Mouse (Mus musculus) layer of hippocampus, adult 9-11 months (tissue): ENCODE measurements around the gene 1110059E24Rik.
"Not testable (repeated sequence)": the region's sequence is repeated elsewhere in the genome, so short reads cannot be mapped to it uniquely, and the experiment has no call there.

Experiments
- DNase-seq: peaks from one replicate; pipeline ENCODE4 v3.0.0; 2022

The 1110059E24Rik gene

GRCm38 (mm10) chr19:21624148-21624535 is 28.6 kb downstream of the 1110059E24Rik start:
- DNase-seq: no peak

DNA sequence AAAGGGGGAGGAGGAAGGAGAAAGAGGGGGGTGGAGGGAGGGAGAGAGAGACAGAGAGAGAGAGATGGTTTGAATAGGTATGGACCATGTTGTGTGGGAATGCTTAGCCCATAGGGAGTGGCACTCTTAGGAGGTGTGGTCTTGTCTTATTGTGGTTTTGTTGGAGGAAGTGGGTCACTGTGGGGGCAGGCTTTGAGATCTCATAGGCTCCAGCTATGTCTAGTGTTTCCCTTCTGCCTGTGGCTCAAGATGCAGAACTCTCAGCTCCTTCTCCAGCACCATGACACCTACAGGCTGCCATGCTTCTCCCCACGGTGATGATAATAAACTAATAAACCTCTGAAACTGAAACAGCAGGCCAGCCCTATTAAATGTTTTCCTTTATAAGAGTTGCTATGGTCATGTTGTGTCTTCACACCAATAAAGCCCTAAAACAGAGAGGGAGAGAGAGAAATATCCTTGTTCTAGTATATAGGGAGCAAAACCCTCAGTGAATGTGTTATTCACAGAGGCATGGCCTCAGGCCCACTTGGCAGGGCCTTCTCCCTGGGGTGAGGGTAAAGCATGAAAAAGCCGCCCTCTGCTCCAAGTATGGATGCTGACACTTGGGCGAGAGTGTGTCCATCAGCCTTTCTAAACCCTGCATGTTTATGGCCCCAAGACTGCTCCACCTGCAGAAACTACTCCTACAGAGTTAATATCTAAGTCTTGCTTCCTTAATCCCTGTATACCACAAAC is 29.2 kb downstream of the 1110059E24Rik start:
- DNase-seq: peak; percentile 25

- DNase-seq: no peak
These were observed 37.0 kb downstream of the 1110059E24Rik start for GRCm38 (mm10) chr19:21615801-21616200.

DNA sequence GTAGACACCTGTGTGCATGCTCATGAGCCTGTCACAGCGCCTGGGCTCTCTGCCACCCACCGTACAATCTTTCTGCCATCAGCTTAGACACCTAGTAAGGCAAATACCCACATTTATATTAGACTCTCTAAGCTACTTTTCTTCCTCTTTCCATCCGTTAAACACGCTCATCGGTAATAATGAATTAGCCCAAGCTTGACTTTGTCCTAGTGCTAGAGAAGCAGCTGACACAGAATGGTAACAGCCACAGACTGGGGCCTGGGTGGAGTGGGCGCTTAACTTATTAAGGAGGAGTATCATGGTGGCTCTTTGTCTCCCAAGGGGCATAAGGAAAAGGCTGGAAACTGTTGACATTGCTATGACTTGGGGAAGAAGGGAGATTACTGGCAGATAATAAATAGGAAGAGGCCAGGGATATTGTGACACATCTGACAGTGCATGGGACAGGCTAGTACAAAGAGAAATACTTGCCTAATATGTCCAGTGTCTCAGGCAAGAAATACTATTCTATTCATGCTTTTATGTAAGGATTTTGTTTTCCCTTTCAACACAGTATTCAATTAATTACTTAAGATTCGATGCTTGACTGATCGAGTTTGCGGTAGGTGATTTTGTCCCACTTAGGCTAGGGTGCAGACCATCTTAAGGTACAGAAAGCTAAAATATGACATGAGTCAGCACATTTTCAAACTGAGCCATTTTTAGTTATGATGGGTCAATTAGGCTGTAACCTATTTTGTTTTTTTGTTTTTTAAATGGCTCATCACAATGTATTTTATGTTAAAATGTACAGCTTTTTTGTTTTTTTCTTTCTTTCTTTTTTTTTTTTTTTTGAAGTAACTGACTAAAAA is 40.8 kb downstream of the 1110059E24Rik start:
- no peak for DNase-seq

DNA sequence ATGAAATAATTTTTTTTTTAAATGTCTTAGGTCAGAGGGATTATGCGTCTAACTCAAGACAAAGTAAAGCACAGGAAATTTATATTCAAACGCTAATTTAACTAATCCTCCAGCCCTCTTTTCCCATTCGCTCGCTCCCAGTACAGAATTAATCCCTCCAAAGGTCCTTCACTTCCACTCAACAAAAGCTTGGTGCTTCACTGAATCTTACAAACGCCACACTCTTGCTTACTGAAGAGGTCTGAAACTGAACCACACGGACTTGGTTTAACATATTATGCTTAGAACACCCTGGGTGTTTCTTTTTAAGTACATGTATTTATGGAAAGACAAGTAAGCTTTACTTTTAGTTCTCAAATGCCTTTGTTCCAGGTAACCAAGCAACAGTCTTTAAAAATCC is 41.5 kb downstream of the 1110059E24Rik start:
- DNase-seq: no peak

GRCm38 (mm10) chr19:21610240-21610639 is 42.5 kb downstream of the 1110059E24Rik start:
- DNase-seq: no peak

- no peak for DNase-seq
These were observed 47.5 kb downstream of the 1110059E24Rik start for GRCm38 (mm10) chr19:21605294-21605693.

DNA sequence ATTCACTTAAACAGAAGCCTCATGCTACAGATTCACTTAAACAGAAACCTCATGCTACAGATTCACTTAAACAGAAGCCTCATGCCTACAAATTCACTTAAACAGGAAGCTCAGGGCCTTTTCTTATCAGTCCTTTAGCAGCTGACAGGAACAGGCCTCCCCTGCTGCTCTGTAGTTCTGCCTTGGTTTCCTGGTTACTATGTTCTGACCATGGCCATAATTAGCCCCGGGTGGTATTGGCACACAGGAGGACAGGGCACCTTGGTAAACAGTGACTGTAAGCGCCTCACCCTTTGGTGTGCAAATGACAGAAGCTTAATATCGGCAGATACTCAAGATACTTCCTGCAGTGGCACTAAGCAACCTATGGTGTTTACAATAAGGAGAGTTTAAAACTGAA is 48.9 kb downstream of the 1110059E24Rik start:
- no peak for DNase-seq

GRCm38 (mm10) chr19:21601541-21602101 is 51.2 kb downstream of the 1110059E24Rik start:
- DNase-seq: no peak

GRCm38 (mm10) chr19:21598659-21599352 is 54.0 kb downstream of the 1110059E24Rik start:
- no peak for DNase-seq

DNA sequence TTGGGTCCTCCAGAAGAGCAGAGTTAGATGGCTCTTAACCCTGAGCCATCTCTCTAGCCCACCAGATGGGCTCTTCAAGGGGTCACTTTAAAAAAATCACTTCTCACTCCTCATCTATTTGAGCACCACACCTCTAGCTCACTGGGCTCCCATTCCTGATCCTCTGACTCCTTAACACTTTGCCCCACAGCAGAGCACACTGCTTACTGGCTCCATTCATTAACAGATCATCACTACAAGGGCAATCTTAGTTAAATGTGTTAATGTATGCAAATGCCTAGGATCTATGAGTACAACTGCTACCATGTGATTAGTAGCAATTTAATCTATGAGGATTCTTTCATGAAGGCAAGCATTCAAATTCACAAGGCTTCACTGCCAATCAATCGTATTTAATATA is 58.1 kb downstream of the 1110059E24Rik start:
- no peak for DNase-seq

GRCm38 (mm10) chr19:21592216-21592615 is 60.6 kb downstream of the 1110059E24Rik start:
- not testable (repeated sequence) for DNase-seq

DNA sequence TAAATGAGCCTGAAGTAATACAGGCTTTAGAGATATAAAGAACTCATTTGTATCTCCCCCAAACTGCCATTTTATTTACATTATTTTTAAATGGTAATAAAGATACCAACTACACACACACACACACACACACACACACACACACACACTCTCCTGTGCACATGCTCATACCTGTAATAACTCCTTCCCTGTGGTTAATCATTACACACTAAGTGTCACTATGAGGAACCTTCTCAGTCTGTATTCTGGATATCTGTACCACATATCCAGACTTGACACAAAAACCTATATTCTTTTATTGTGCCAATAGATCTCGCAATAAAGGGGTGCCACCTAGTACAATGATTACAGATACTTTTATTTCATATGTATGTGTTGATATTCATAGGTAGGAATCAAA is 62.9 kb downstream of the 1110059E24Rik start:
- DNase-seq: no peak

- no peak for DNase-seq
These were observed 65.2 kb downstream of the 1110059E24Rik start for GRCm38 (mm10) chr19:21587593-21587992.

DNA sequence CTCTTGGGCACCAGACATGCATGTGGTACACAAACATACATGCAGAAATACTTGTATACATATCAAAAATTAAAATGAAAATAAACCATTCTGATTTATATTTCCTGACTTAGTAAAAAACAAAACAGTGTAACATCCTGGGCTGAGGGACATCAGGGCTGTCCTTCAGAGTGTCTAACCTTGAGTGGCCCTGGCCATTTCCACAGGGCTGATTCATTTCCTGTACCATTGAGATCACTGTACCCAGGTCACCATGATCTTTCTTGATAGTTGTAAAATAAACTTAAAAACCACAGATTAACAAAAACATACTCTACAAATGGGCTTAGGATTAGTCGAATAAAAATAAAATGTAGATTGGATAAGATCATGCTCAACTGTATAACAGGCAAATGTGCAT is 66.2 kb downstream of the 1110059E24Rik start:
- DNase-seq: no peak

DNA sequence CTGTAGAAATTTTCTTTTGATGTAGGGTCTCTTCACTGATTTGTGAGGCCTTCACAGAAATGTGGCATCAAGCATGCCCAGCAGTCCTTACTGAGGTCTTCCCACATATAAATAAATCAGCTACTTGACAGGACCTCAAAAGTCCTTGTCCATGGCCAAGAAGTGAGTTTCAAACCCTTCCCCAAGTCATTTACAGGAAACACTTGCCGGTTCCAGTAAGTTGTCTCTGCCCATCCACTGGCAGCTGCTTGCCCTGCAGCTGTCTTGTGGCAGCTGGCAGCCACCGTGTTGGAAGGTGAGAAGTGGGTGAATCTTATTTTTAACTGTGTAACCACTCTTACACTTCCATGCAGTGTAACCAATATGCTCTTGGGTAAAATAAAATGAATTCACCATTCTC is 66.9 kb downstream of the 1110059E24Rik start:
- no peak for DNase-seq

DNA sequence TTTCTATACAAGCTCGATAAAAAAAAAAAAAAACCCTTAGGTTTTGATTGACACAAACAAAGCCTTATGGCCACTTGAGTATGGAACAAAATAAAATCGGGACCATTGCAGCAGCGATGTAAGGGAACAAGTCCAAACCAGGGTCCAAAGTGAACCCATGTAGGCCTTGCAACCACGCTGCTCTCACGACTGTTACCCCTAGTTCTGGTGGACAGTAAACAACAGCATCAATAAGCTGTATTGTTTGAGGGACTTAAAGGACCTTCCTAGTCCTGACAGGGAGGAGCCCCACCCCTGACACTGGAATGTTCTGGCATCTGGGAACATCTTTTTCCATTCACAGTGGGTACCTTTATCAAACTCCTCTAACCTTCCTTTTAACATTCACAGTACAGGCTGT is 68.8 kb downstream of the 1110059E24Rik start:
- DNase-seq: no peak

DNA sequence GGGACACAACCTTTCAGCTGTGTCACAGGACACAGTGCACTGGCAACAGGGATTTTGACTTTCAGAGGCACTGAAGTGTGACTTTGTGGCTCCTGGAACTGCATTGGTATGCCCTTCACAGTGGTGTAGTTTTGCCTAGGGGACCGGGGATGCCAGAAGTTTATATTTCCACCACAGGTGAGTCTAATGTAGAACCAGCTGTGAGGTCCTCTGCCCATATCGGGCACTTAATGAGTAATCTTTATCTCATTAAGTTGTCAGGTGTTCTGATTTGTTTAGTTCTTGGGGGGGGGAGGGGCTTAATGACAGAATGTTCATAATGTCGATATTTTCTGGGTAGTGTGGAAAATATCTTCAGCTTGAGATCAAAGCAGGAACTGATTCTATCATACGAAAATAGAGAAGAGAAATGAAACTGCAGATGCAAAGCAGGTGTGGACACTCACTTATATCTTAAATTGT is 69.2 kb downstream of the 1110059E24Rik start:
- DNase-seq: no peak

DNA sequence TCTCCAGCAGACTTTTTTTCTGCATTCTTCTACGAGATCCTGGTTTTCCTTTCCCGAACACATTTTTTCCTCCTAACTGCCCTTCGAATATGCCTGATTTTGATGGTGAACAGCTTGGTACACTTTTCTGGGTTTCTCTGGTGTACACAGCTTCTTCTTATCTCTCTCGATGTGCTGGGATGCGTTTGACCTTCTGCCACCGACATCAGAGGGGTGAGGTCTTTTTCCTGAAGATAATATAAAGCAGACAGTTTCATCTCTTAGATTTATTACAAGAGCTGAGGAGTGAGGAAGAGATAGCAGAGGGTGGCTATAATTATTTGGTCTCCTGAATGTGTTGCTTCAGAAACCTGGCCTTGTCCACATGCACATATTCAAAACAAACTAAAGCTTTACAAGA is 71.4 kb downstream of the 1110059E24Rik start:
- DNase-seq: no peak

GRCm38 (mm10) chr19:21579896-21580295 is 72.9 kb downstream of the 1110059E24Rik start:
- DNase-seq: no peak

DNA sequence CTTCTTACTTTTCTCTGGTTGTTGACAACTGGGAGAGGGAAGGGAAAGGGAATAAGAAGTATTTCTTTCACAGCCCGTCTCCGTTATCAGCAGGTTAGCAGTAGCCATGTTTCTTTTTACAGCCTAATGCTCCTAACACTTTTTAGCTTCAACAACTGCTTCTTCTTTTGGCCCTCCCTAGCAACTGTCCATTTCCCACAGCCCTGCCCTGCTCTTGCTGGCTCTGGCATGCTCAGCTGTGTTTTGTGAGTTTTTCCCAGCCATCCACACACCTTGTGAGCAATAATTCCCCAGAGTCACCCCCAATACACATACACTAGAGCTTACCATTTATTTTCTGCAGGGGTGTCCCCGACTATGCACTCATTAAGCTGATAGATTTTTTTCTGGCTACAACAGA is 75.3 kb downstream of the 1110059E24Rik start:
- DNase-seq: no peak

- no peak for DNase-seq
These were observed 80.8 kb downstream of the 1110059E24Rik start for GRCm38 (mm10) chr19:21571986-21572385.
